ENCODE assay signal across 29 mouse cellular contexts in the genomic region with DNA sequence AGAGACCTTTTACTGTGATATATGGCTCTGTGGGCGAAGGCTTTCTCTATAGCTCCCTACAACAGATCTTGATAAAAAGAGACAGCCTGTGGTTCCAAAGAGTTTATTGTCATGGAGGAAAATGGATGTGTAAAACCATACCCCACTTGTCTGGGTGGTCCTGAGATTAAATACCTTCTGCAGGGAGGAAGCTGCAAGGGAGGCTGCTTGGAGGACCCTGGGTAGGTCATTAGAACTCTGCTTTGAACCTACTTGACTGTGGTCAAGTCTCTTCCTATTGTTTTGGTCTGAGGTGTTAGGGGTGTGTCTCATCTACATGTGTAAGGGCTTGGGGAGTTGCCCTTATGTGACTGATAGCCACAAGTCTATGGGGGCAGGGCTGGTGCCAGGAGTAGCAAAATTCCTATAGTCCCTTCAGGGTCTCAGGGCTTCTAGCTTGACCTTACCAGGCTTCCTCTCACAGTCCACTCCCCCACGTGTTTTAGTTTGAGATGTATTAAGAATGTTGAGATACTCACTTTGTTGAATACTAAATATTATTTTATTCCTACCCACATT.
A peak's percentile ranks its signal among the peaks of the same experiment; 100 is the strongest.
DNase-seq lines count a peak whose midpoint lies in the region; ATAC-seq and TF ChIP-seq lines count a peak whose summit lies in the region.
"Had no signal": no experiment of that assay in that cellular context is flagged by ENCODE, and none has a peak within 500 bp of the region (broad histone marks: within the 10 kb centered on the region; RNA-seq: fewer than 3 reads in every experiment).

No protein-coding gene starts in this region.

- H3K4me2 ChIP-seq in midbrain, embryonic 13.5 days (replicated peaks) = no peak overlapping the region
- H3K4me2 ChIP-seq: embryonic facial prominence, embryonic 13.5 days; forebrain, embryonic 12.5 days; forebrain, embryonic 15.5 days; heart, embryonic 12.5 days; heart, embryonic 15.5 days; hindbrain, embryonic 13.5 days had no signal

- WGBS in midbrain, embryonic 13.5 days = 72% methylated on average over 2 of the region's 2 CpGs
- WGBS in midbrain, embryonic 10.5 days = 76% methylated on average over 2 of the region's 2 CpGs

- no peaks in the 10 kb centered on the region for H3K27me3 ChIP-seq in midbrain, embryonic 13.5 days
- H3K27me3 ChIP-seq in midbrain, embryonic 10.5 days (ENCODE audit: low read depth, poor library complexity, severe bottlenecking) = no peaks in the 10 kb centered on the region
- H3K27me3 ChIP-seq: embryonic facial prominence, embryonic 13.5 days; forebrain, embryonic 15.5 days; heart, embryonic 12.5 days; heart, embryonic 15.5 days; hindbrain, embryonic 13.5 days had no signal

- no peaks in the 10 kb centered on the region for H3K9me3 ChIP-seq in midbrain, embryonic 13.5 days
- peaks cover 4% of the 10 kb centered on the region; the same call in 1 of the 2 replicates for H3K9me3 ChIP-seq in midbrain, embryonic 10.5 days (replicated peaks)
- H3K9me3 ChIP-seq in ES-E14 (ENCODE audit: control insufficient read depth, insufficient read depth, low read depth, low read length) = no peaks in the 10 kb centered on the region
- H3K9me3 ChIP-seq: embryonic facial prominence, embryonic 10.5 days; embryonic facial prominence, embryonic 13.5 days; forebrain, embryonic 12.5 days; forebrain, embryonic 15.5 days; heart, embryonic 12.5 days; heart, embryonic 15.5 days; hindbrain, embryonic 10.5 days; hindbrain, embryonic 13.5 days had no signal

- in situ Hi-C loops in ES-E14 (cut with MboI; ENCODE audit: low sequenced_read_pairs in 2 of 2, unreplicated experiment in 2 of 2) = no loop called here

- no peak overlapping the region for H3K27ac ChIP-seq in midbrain, embryonic 13.5 days
- no peak overlapping the region for H3K27ac ChIP-seq in midbrain, embryonic 10.5 days (replicated peaks)
- peak overlapping the region; percentile 89; the same call in 1 of the 2 replicates for H3K27ac ChIP-seq in ES-E14 (ENCODE audit: insufficient read depth, low read depth, low read length, poor library complexity, severe bottlenecking)
- H3K27ac ChIP-seq: embryonic facial prominence, embryonic 10.5 days; embryonic facial prominence, embryonic 13.5 days; forebrain, embryonic 12.5 days; forebrain, embryonic 15.5 days; heart, embryonic 15.5 days; hindbrain, embryonic 10.5 days; hindbrain, embryonic 13.5 days had no signal

- no peaks in the 10 kb centered on the region for H3K36me3 ChIP-seq in midbrain, embryonic 13.5 days
- no peaks in the 10 kb centered on the region for H3K36me3 ChIP-seq in midbrain, embryonic 10.5 days
- H3K36me3 ChIP-seq in ES-E14 (ENCODE audit: control insufficient read depth, insufficient read depth, low read length, poor library complexity, severe bottlenecking) = no peaks in the 10 kb centered on the region
- H3K36me3 ChIP-seq: embryonic facial prominence, embryonic 10.5 days; embryonic facial prominence, embryonic 13.5 days; forebrain, embryonic 12.5 days; forebrain, embryonic 15.5 days; heart, embryonic 12.5 days; heart, embryonic 15.5 days; hindbrain, embryonic 10.5 days; hindbrain, embryonic 13.5 days had no signal

- H3K4me3 ChIP-seq in midbrain, embryonic 13.5 days (replicated peaks) = no peak overlapping the region
- H3K4me3 ChIP-seq in midbrain, embryonic 10.5 days = no peak overlapping the region
- no peak overlapping the region for H3K4me3 ChIP-seq in ES-E14 (ENCODE audit: insufficient read depth in 1 of 2, low read depth in 1 of 2, low read length in 2 of 2, poor library complexity in 1 of 2, severe bottlenecking in 1 of 2)
- H3K4me3 ChIP-seq: embryonic facial prominence, embryonic 10.5 days; embryonic facial prominence, embryonic 13.5 days; erythroblast, embryonic 14.5 days; forebrain, embryonic 12.5 days; forebrain, embryonic 15.5 days; heart, embryonic 12.5 days; heart, embryonic 15.5 days; hindbrain, embryonic 10.5 days; hindbrain, embryonic 13.5 days had no signal

- no peak for DNase-seq in midbrain, embryonic 10.5 days (ENCODE audit: low spot score)
- DNase-seq in ES-E14 (ENCODE audit: low read depth, low spot score) (peak; percentile 75), ZHBTc4 (ENCODE audit: low read depth, low spot score) (peak; percentile 96)
- DNase-seq in layer of hippocampus, postnatal 36 days = no peak
- no peak for DNase-seq in left cerebral cortex, adult 18-20 months (ENCODE audit: low spot score in 2 of 2)
- DNase-seq: adrenal gland, adult 8-10 months; adrenal gland, postnatal 25 days; cerebellum, adult 11-12 months; cerebellum, adult 8-10 months; cerebellum, postnatal 10 days; cerebellum, postnatal 36 days; embryo, embryonic 11 days; gastrocnemius, postnatal 25 days; heart, adult 18-20 months; heart, postnatal 10 days; heart, postnatal 36 days had no signal

- peaks cover 16% of the 10 kb centered on the region for H3K4me1 ChIP-seq in midbrain, embryonic 13.5 days (replicated peaks)
- peaks cover 18% of the 10 kb centered on the region for H3K4me1 ChIP-seq in midbrain, embryonic 10.5 days
- peaks cover 11 to 24% of the 10 kb centered on the region in 2 experiments; a peak in 3 of 4 replicates for H3K4me1 ChIP-seq in ES-E14 (ENCODE audit: control insufficient read depth in 2 of 2, insufficient read depth in 2 of 2, low read length in 2 of 2, poor library complexity in 1 of 2)
- H3K4me1 ChIP-seq: heart, embryonic 12.5 days; heart, embryonic 15.5 days had no signal

- 0 out of 2 replicates have a peak, but pooled peaks have one; percentile 41 for ATAC-seq in midbrain, embryonic 13.5 days
- ATAC-seq in CD4-positive, CD25-positive, alpha-beta regulatory T cell, adult 4 months = no peak
- ATAC-seq: activated CD4-positive, CD25-positive, alpha-beta regulatory T cell, adult 4 months; forebrain, embryonic 15.5 days; hindbrain, embryonic 16.5 days had no signal

- H3K9ac ChIP-seq in midbrain, embryonic 13.5 days (replicated peaks) = no peak overlapping the region
- H3K9ac ChIP-seq in ES-E14 (ENCODE audit: insufficient read depth, low read depth, low read length, poor library complexity, severe bottlenecking) = no peak overlapping the region
- H3K9ac ChIP-seq: embryonic facial prominence, embryonic 13.5 days; forebrain, embryonic 12.5 days; forebrain, embryonic 15.5 days; heart, embryonic 12.5 days; heart, embryonic 15.5 days; hindbrain, embryonic 13.5 days had no signal

TF ChIP-seq in ES-E14, 5 proteins besides CTCF, POLR2A, EP300 and RAD21:
- TF ChIP-seq ZNF384 (IDR thresholded peaks at IDR 0.05; ENCODE audit: low read depth, low read length) (no peak), ZC3H11A (IDR thresholded peaks at IDR 0.05; ENCODE audit: borderline replicate concordance, low read depth, low read length) (no peak), HCFC1 (IDR thresholded peaks at IDR 0.05; ENCODE audit: borderline replicate concordance, insufficient read depth, low read length) (no peak), CHD2 (IDR thresholded peaks at IDR 0.05; ENCODE audit: low read depth, low read length) (0 out of 2 replicates have a peak, but pooled peaks have one; percentile 28)

Comparison
In these comparisons a context has a peak if more than half of its experiments do, and no peak if none do; other contexts are left out.
1. DNase-seq: peak in ES-E14 (single experiment) and ZHBTc4 (single experiment); none in midbrain, embryonic 10.5 days (single experiment), layer of hippocampus, postnatal 36 days (0 of 2) and left cerebral cortex, adult 18-20 months (0 of 2).